Mouse (Mus musculus) telencephalon, adult 2 months (tissue): Measurements from ENCODE around the gene Slc39a11.

Experiments
- DNase-seq: peaks from one replicate; pipeline ENCODE4 v3.0.0-alpha.2; 2011; ENCODE audit warnings: low read depth, low spot score

Gene Slc39a11

GRCm38 (mm10) chr11:113460118-113460517, 189.8 kb downstream of the Slc39a11 start:
- no peak for DNase-seq

DNA sequence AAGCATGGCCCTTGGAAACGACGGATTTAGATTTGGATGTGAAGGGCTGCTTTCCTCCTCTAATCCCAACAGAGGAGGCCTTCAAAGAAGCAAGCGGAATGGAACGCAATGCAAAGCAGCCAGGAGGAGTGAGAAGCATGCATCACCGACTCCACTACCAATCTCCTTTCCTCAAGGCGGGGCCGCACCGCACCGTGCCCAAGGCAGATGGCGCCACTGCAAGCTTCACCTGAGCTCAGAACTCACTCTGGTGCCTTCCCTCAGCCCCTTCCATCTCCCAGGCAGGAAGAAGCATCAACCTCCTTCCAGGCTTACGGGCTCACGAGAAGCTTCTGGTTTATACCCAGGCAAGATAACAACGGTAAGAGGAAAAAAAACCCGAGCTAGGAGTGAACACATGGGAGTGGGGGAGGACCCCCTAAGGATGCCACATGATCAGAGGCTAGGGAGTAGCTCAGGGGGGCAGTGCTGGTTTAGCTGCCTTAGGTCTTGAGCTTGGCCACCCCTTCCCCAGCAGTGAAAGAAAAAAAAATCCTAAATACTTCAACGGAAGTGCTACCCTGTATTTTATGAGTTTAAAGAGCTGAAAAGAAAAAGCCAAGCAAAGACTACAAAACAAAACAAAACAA, 191.2 kb downstream of the Slc39a11 start:
- no peak for DNase-seq

- DNase-seq = no peak
Observed at GRCm38 (mm10) chr11:113452861-113453568, 196.9 kb downstream of the Slc39a11 start.

DNA sequence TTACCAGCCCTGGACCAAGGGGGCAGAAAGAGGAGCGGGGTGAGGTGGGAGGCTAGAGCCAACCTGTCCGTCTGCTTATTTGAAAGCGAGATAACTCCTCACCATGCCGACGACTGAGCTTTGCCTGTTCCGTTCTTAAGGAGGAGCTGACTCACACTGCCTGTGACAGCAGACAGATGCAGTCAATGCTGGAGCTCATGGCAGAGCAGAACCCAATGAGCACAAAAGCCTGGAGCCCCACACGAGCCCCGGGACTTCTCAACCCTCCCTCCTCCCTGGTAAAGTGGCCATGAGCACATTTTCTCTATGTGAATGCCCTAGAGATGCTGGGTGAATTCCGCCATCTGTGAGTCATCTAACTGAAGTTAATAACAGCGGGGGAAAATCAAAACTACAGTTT, 198.6 kb downstream of the Slc39a11 start:
- DNase-seq = no peak

DNA sequence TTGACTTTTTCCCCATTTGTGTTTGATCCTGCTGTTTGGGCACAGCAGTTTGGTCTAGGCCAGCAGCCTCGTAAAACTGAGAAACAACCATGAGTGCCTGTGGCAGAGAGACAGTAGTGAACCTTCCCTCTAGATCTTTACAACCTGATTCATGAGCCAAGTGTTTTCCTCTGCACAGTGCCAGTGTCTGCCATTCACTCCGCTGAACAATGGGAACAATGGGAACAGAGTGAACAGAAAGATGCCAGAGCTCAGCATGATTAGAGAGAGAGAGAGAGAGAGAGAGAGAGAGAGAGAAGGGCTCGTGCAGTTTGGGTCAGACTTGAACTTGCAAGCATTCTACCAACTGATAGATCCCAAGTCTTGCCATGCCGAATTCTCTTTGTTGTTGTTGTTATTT, 199.2 kb downstream of the Slc39a11 start:
- no peak for DNase-seq

- DNase-seq = no peak
Observed at GRCm38 (mm10) chr11:113450028-113450427, 199.9 kb downstream of the Slc39a11 start.

DNA sequence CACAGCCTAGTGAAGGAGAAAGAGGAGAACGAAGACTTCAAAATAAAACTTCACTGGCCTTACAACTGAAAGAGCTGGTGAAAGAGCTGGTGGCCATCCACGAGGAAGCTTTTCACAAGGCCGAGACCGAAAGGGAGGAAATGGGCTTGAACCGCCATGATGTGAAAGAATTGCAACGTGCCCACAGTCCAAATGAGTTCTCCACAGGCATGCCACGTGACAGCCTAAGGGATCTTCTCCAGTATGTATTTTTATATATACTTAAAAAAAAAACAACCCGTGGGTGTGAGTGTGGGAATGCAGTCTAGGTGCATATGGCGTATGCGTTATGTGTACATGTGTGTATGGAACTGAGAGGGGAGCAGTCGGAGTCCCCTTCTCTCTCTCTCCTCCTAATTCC, 207.8 kb downstream of the Slc39a11 start:
- no peak for DNase-seq

DNA sequence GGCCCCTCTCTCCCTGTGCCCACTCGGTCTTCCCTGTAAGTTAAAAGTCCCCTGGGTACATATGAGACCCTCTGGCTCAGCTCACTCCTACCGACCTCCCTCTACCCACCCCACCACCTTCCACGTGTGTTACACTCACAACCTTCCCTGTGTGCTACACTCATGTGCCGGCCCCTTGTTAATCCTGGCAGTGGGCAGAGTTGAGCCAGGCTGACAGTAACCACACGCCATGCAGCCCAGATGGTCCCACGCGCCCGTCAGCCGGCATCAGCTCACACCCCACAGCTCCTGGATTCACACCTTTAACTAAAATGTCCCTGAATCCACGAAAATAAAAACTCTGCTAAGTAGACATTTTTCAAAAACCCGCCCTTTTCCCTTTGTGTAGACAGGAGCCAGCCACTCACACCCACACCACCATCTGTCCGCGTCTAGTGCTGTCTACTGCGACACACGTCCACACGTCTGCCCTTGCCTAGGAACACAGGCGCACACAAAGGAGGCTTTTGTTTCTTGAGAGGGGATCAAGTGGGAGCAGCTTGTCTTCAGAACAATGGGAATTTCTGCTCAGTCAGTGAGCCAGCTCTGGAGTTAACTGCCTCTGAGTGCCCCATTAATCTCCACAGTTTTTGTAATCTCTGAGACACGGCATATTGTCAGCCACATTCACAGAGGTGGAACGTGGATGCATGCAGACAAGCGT, 210.4 kb downstream of the Slc39a11 start:
- peak; percentile 94 for DNase-seq

DNA sequence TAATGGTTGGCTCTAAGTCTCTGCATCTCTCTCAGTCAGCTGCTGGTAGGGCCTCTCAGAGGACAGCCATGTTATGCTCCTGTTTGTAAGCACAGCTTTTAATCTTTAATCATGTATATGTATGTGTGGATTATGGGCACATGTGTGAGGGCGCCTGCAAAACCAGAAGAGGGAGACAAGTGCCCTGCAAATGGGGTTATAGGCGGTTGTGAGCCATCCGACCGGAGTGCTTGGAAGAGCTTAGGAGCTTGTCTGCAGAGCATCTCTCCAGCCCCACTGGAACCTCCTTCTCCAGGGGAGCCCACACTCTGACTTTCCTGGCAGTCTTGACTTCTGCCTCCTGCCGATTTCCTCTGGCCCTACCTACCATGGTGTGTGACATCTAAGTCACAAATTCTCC, 211.0 kb downstream of the Slc39a11 start:
- no peak for DNase-seq

GRCm38 (mm10) chr11:113437357-113437756, 212.5 kb downstream of the Slc39a11 start:
- no peak for DNase-seq

DNA sequence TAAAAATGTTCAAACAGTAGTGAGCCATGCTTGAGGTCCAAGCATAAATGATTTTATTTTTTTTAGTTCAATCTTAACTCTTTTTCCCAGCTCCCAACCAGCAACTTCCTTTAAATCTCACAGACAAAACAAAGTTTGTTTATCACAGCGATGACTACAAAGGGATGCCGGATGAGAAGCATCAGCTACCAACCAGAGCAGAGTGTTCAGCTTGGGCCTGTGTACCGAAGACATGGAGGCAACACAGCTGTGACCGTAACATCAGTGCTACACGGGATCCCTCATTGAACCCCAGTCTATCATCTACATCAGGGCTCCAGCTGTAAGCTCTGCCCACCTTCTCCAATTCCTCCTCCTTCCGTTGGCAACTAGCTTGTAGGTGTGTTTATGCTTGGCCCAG, 213.6 kb downstream of the Slc39a11 start:
- no peak for DNase-seq

- no peak for DNase-seq
Observed at GRCm38 (mm10) chr11:113435696-113436095, 214.2 kb downstream of the Slc39a11 start.

- no peak for DNase-seq
Observed at GRCm38 (mm10) chr11:113431161-113431560, 218.7 kb downstream of the Slc39a11 start.

GRCm38 (mm10) chr11:113425882-113426281, 224.0 kb downstream of the Slc39a11 start:
- no peak for DNase-seq

GRCm38 (mm10) chr11:113425454-113425853, 224.4 kb downstream of the Slc39a11 start:
- no peak for DNase-seq

- DNase-seq = no peak
Observed at GRCm38 (mm10) chr11:113424765-113425164, 225.1 kb downstream of the Slc39a11 start.

DNA sequence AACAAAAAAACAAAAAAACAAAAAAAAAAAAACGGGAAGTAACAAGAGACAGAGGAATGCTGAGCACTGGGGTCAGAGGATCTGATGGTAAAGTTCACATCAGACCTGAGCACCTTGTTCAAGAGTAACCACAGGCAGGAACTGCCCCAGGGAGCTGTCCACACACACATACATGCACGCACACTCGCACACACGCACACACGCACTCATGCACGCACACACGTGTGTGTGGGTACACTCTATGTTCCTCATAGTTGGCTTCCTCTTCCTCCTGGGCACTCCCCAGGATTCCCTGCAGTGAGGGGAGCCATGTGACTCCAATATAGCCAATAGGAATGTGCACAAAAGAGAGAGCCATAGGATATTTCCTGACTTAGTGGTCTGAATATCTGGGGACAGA, 227.3 kb downstream of the Slc39a11 start:
- no peak for DNase-seq

- peak; percentile 84 for DNase-seq
Observed at GRCm38 (mm10) chr11:113418921-113419655, 230.8 kb downstream of the Slc39a11 start.

DNA sequence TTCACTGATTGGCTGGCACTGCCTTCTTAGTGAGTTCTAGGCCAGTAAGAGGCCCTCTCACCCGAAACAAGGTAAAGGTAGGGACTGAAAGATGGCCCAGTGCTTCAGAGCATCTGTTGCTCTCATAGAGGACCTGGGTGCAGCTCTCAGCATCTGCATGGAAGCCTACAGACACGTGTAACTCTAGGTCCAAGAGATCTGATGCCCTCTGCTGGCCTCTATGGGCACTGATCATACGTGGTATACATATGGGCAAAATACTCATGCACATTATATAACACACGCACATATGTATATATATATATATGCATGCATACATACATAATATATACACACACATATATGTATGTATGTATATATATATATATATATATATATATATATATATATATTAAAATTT, 231.9 kb downstream of the Slc39a11 start:
- no peak for DNase-seq

DNA sequence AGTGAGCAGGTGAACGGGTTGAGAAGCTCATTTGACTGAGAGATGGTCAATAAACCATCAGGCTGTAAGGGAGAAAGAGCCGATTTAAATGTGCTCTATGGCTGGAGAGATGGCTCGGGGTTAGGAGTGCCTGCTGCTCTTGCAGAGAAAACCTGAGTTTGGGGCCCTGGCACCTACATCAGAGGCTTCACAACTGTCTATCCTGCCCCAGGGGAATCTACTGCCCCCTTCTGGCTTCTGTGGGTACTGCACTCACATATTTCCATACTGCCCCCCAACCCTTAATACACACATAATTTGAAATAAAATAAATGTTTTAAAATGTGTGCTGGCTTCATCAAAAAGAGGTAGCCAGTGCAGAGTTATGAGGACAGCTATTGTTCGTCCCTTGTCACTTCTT, 237.3 kb downstream of the Slc39a11 start:
- DNase-seq = no peak

DNA sequence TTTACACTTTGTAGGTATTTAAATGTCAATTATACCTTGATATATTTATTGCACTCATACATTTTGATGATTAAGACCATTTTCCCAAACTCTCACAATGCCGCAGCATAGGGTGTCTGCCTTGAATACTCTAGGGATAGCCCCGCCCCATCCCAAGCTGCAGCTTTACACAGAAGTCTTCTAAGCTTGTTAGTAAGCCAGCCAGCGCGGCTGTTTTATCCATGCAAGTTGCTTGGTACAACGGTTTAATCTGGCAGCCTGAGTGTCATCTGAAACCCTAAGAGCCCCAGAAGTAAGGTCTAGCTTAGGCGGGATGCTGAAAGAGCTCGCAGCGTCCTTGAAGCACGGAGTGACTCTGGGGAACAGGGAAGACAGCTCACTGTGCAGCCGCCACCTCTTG, 238.1 kb downstream of the Slc39a11 start:
- DNase-seq = no peak

GRCm38 (mm10) chr11:113409121-113409520, 240.8 kb downstream of the Slc39a11 start:
- DNase-seq = no peak
